Mouse (Mus musculus) megakaryocyte progenitor cell, adult 5-6 weeks (primary cell): ENCODE measurements at regions not wholly inside any gene's neighbourhood (a gene's known extent, or its start where the extent isn't known, plus 50 kb on each side); places are given as distances from the start of the nearest gene placed in this dataset.

Experiments used
- ATAC-seq: replicated peaks from 2 replicates; pipeline ENCODE4 v1.8.0; 2016; ENCODE audit warnings: mild to moderate bottlenecking, moderate TSS enrichment, inconsistent platforms; ENCODE audit not compliant: poor library complexity

GRCm38 (mm10) chr13:84063406-84063805 is 158.7 kb upstream of the Tmem161b start:
- ATAC-seq, result no peak

GRCm38 (mm10) chr13:84064291-84064940 is 157.7 kb upstream of the Tmem161b start:
- no peak for ATAC-seq

- ATAC-seq, result no peak
These were observed 156.7 kb upstream of the Tmem161b start for GRCm38 (mm10) chr13:84065256-84065898.

- ATAC-seq, result no peak
These were observed 155.7 kb upstream of the Tmem161b start for GRCm38 (mm10) chr13:84066211-84066959.

GRCm38 (mm10) chr13:84066960-84067665 is 155.0 kb upstream of the Tmem161b start:
- ATAC-seq, result no peak

- no peak for ATAC-seq
These were observed 153.7 kb upstream of the Tmem161b start for GRCm38 (mm10) chr13:84068365-84068764.
